Mouse (Mus musculus): Measurements from ENCODE around the gene Psmb3.
"Not testable (repeated sequence)": the region's sequence is repeated elsewhere in the genome, so short reads cannot be mapped to it uniquely, and the experiment has no call there.

Psmb3 gene

GRCm38 (mm10) chr11:97695712-97696401, 7.3 kb upstream of the Psmb3 start:
- DNase-seq (ENCODE audit: low spot score in 2 of 2), result no peak

- DNase-seq (ENCODE audit: low spot score in 2 of 2), result no peak
These were observed 6.5 kb upstream of the Psmb3 start for GRCm38 (mm10) chr11:97696669-97697068.

DNA sequence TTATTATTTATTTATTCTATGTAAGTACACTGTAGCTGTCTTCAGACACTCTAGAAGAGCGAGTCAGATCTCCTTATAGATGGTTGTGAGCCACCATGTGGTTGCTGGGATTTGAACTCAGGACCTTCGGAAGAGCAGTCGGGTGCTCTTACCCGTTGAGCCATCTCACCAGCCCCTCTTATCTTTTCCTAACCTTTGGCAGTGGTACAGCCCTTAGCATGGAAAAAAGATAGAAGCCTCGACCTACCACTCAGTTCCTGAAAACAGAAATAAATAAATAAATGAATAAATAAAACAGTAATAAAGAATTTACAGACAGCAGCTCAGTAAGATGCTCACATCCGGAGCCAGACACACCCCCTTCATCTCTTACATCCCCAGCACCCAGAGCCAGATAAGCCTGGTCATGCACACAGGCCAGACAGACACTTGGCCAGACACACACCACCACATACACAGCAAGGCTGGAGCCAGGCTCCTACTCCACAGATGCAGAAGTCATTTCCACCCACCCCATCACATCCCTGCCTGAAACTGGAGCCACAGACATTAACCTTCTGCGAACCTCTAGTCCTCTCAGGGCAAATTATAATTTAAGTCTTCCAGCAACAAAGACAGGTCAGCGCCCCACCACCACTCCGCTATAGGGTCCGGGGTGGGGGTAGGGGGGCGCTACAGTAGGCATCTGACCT, 5.9 kb upstream of the Psmb3 start:
- DNase-seq (ENCODE audit: low spot score in 2 of 2), result no peak

GRCm38 (mm10) chr11:97697891-97698529, 5.2 kb upstream of the Psmb3 start:
- no peak for DNase-seq (ENCODE audit: low spot score in 2 of 2)

DNA sequence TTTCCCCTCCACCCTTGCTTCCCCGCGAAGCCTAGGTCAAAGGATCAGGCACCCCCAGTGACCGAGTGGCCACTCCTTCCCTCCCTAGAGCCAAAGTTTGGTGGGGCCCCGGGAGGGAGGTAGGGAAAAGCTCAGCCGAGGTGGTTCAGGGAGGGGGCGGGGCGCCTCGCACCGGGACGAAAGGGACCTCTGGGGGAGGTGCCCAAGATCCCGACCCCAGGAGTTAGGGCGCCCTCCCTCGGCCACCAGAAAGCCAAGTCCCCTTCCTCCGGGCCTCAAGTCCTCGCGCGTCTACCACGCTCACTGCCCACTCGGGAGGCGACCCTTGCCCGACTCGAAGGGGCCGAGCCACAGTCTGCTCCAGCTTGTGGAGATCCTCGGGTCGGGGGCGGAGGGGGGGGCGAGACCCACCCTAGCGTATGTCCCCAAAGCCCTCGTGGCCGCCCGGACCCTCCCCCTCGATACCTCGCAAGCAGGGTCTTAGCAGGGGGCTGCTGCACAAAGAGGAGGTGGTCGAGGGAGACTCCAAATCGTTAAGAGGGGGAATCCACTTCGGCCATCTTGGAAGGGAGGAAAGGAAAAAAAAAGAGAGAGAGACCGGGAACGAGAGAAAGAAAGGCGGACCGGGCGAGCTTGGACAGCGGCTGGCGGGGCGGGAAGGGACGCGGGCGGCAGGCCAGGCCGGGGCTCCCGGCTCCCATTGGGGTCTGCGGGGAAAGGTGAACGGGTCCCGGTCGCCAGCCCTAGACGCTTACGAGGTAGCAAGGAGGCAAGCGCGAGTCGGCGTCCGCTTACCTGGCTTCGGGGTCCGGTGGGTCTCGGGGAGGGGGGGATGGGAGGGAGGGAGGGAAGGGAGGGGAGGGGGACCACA, 4.2 kb upstream of the Psmb3 start:
- DNase-seq (ENCODE audit: low spot score in 2 of 2), result peak; percentile 55 to 78

DNA sequence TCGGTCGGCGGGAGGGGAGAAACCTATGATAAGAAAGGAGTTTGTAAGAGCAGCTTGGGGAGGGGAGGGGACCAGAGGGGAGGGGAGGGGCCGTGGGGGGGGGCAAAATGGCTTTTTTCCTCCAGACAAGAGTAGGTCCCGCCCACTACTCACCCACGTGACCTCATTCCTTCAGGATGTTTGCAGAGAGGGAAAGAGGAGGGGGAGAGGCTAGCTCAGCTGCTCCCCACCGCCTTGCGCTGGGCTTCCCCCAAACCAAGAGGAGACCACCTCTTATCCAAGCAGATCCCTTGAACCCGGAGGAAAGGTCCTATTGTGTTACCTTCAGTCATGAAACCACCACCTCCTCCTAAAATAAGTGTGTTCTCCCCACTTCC, 3.6 kb upstream of the Psmb3 start:
- DNase-seq (ENCODE audit: low spot score in 2 of 2), result peak; percentile 56 to 88

- peak; percentile 50 to 83 for DNase-seq (ENCODE audit: low spot score in 2 of 2)
These were observed 3.0 kb upstream of the Psmb3 start, which contains the start of gene Pcgf2 for GRCm38 (mm10) chr11:97700003-97700745. Gene Pcgf2, minus strand, starts transcription at chr11:97700497.

DNA sequence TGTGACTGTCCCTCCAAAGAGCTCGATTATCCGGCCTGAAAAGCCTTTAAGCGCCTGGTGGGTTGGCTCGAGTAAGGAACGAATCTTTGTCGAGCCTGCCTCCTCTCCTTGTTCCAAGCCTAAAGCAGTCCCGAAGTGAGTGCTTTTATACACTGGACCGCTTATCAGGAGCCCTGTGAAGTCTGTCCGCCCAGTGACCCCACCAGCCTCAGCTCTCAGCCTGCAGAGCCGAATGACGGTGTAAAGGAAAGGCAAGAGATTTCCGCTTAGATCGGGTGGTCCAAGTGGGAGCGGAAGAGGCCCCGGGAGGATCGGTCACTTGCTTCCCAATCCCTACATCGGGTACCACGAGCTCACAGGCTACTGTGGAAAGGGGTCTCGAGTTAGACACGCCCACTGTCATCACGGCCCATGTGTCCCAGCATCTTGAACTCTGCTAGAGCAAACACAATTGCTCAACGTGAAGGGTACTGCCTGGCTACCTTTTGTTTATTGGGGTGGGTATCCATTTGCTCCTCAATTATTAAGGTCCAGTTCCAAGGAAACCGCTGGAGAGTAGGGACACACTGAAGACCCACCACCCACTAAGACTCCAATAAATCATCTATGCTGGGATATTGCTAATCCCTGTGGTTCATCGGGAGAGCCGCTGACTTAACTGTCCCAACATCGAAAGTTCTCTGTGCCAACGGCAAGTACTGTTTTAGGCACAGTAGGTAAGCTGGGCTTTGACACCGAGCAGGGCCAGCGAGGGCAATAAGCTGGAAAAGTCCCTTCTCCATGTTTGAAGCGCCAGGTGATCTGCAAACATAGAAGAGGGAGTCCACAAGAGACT, 2.2 kb upstream of the Psmb3 start:
- peak in 1 of 2 experiments; percentile 36 for DNase-seq (ENCODE audit: low spot score in 2 of 2)

DNA sequence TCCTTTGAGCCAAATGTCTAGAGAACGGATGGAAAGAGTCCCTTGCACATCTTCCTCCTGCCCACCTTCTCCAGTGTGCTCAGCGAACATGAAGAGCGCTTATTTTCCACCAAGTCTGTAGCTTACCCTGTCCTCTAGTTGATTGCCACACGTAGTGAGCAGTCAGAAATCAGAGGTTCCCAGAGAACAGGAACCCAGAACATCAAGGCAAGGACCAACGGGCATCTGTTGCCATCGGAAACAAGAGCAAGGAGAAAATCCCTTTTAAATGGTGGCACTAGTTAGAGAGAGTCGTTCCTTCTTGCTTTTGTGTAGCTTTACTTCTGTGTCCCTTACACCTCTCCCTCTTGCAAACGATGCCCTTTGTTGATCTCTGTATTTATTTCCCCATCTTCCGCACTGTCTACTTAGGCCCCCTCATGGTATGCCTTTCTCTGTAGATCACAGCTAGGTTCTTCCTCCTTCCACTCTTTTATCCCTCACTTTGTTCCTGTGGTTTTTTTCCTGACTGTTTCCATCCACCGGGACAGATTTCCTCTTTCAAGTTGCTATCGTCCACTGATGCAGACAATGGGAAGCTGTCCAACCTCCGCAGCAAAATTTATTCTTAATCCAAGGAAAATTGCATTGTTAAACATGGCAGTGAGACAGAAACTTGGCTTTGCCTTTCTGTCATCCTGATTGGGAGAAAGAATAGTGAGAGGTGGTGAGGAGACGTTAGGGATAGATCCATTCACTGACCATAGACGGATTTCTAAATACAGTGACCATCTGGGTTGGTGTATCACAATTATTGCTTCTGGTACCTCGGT, 1.4 kb upstream of the Psmb3 start:
- DNase-seq (ENCODE audit: low spot score in 2 of 2), result no peak

DNA sequence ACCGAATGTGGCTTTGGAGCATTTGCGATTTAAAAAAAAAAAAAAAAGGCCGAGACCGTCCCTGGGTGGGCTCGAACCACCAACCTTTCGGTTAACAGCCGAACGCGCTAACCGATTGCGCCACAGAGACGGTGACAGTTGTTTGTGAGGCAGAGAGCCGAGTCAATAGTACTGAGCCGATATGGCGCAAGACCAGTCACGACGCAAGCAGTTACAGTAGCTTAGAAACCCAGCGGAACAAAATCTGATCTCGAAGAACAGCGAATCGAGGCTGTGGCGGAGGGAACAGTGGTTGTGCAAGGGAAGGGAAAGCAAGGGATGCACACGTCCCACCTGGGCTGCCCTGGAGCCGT, 830 bp upstream of the Psmb3 start:
- peak; percentile 93 to 95 for DNase-seq (ENCODE audit: low spot score in 2 of 2)

GRCm38 (mm10) chr11:97710067-97710466, 6.9 kb downstream of the Psmb3 start:
- not testable (repeated sequence) for DNase-seq (ENCODE audit: low spot score in 2 of 2)

GRCm38 (mm10) chr11:97711200-97711900, 8.2 kb downstream of the Psmb3 start:
- no peak for DNase-seq (ENCODE audit: low spot score in 2 of 2)

DNA sequence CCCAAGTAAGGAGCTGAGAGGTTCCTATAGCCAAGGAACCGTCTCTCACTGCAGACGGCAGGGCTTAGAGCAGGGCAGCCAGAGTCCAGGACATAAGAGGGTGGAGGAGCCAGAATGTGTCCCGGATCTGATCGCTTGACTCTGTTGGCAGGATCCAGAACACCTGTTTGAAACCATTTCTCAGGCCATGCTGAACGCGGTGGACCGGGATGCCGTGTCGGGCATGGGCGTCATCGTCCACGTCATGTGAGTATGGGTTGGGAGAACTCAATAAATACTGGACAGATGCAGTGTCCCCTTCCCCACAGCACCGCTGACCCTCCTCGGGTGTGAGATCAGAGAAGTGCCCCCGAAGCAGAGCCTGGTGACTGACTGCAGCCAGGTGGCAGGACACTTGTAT, 9.1 kb downstream of the Psmb3 start:
- no peak for DNase-seq (ENCODE audit: low spot score in 2 of 2)

GRCm38 (mm10) chr11:97713896-97714295, 10.7 kb downstream of the Psmb3 start:
- DNase-seq (ENCODE audit: low spot score in 2 of 2), result no peak

DNA sequence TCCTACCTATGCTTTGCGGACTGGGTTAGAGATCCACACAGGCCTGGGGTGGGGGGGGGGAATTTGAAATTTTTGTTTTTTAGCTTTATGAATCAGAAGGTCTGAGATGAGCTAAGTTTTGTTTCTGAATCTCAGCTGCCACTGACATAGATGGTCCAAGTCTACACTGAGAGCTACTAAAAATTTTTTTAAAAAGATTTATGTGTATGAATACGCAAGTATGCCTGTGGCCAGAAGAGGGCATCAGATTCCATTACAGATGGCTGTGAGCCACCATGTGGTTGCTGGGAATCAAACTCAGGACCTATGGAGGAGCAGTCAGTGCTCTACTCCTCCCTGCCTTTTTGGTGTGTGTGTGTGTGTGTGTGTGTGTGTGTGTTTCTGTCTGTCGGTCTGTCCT, 11.2 kb downstream of the Psmb3 start:
- no peak for DNase-seq (ENCODE audit: low spot score in 2 of 2)

GRCm38 (mm10) chr11:97714784-97715760, 11.9 kb downstream of the Psmb3 start:
- no peak for DNase-seq (ENCODE audit: low spot score in 2 of 2)

- no peak for DNase-seq (ENCODE audit: low spot score in 2 of 2)
These were observed 12.8 kb downstream of the Psmb3 start for GRCm38 (mm10) chr11:97716021-97716420.
